Mouse (Mus musculus): ENCODE measurements around the gene Cx3cr1. TPM values are rescaled to one million over a fixed set of nuclear protein-coding genes. Genes with fewer than 3 reads are reported as not detected.

Gene Cx3cr1
- polyA plus RNA-seq, 1 experiment: 9.0 TPM

DNA sequence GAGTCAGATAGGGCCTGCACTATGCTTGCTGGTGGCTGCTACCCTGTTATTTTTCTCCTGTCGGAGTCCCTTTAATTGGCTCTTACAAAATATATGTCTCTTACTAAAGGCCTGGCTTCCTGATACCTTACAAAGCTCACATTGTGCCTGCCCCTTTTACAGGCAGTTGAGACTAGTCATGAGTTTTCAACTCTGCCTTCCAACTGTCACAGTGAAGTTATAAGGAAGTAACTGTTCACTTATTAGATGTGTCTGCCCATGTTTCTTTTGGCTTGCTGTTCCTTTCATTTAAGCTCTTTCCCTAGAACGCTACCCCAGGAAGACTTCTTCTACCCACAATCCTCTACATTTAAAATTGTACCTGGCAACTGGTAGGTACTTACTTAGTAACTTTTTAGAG, 170.2 kb downstream of the Cx3cr1 start:
- WGBS: 91% methylated on average over 2 of the region's 2 CpGs
- H3K27me3 ChIP-seq (ENCODE audit: control insufficient read depth, insufficient read depth, low read length): no peaks in the 10 kb centered on the region
- TF ChIP-seq POLR2A (IDR thresholded peaks at IDR 0.05; ENCODE audit: borderline replicate concordance, insufficient read depth, low read length) (no peak), CTCF (IDR thresholded peaks at IDR 0.05; ENCODE audit: borderline replicate concordance, insufficient read depth, low read depth, low read length) (no peak)
- no peak overlapping the region for H3K27ac ChIP-seq (ENCODE audit: insufficient read depth, low read length)
- H3K4me1 ChIP-seq (ENCODE audit: control insufficient read depth, insufficient read depth, low read length): peaks cover 12% of the 10 kb centered on the region
- H3K4me3 ChIP-seq (replicated peaks; ENCODE audit: insufficient read depth, low read depth, low read length): no peak overlapping the region
- no peak for DNase-seq

DNA sequence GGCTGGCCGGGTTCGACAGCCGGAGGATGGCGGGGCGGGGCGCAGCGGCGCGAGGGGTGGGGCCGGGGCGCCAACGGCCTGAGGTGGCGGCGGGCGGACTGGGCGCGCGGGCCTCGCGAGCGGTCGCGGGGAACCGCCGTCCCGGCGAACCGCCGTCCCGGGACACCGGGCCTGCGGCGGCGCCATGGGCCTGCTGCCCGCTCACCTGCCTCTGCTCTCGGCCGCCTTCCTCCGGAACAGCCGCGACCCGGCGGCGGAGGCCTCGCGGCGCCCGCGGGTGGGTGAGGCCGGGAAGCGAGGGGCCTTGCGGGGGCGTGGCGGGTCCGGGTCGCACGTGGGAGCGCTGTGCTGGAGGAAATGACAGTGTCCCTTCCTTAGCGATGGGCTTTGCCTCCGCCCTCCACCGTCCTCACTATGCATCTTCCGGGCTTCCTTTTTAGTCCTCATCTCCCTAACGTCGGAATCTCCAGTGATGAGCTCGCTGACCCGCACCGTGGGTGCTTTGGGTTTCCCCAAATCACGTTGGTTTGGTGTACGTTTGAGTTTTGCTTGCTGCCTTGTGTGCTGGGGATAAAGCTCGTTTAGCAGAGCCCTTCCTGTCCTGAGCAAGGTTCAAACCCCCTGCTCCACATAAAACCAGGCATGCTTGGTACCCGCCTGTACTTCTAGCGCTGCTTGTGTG, 174.5 kb downstream of the Cx3cr1 start:
- H3K27ac ChIP-seq (ENCODE audit: insufficient read depth, low read length): no peak overlapping the region
- DNase-seq: no peak
- TF ChIP-seq CTCF (IDR thresholded peaks at IDR 0.05; ENCODE audit: borderline replicate concordance, insufficient read depth, low read depth, low read length) (no peak), POLR2A (IDR thresholded peaks at IDR 0.05; ENCODE audit: borderline replicate concordance, insufficient read depth, low read length) (no peak)
- H3K4me3 ChIP-seq (replicated peaks; ENCODE audit: insufficient read depth, low read depth, low read length): peak overlapping the region; percentile 98
- H3K4me1 ChIP-seq (ENCODE audit: control insufficient read depth, insufficient read depth, low read length): peaks cover 5% of the 10 kb centered on the region
- 1% methylated on average over 70 of the region's 71 CpGs for WGBS
- H3K27me3 ChIP-seq (ENCODE audit: control insufficient read depth, insufficient read depth, low read length): no peaks in the 10 kb centered on the region

DNA sequence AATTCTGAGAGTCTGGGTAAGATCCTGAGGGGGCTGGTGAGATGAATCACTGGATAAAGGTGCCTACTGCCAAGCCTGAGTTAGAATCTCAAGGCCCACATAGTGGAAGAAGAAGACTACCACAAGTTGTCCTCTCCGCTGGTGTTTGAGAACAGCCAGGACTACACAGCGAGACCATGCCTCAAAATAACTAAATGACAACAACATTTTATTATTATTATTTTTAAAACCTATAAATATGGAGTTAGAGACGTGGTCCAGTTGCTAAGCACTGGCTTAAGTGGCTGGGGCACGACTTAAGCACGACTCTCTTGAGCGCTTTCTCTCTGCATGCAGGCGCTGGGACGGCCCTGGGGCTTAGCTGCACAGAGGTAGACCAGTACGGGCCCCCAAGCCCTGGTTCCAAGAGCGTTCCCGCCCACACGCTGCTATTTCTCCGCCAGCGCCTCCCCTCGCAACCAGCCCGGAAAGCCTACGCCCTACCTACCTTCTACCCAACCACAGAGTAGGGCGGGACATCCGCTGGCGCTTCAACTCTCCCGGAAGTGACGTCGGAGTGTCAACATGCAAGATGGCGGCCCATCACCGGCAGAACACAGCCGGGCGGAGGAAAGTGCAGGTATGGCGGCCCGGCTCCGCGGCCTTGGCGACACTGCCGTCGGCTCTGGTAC, 175.2 kb downstream of the Cx3cr1 start, which contains the start of gene Wdr48:
Wdr48 (plus strand) TSS at position 540 of the 671 bp plus-strand sequence.
- Histone ChIP-seq H3K4me1 (ENCODE audit: control insufficient read depth, insufficient read depth, low read length) (peaks cover 5% of the 10 kb centered on the region), H3K4me3 (replicated peaks; ENCODE audit: insufficient read depth, low read depth, low read length) (peak within 1 kb of the TSS; percentile 98), H3K27ac (ENCODE audit: insufficient read depth, low read length) (peak within 1 kb of the TSS; percentile 87), H3K27me3 (ENCODE audit: control insufficient read depth, insufficient read depth, low read length) (no peaks in the 10 kb centered on the region)
- DNase-seq: peak; percentile 97 to 98
- 5% methylated on average over 34 of the region's 34 CpGs for WGBS
- TF ChIP-seq CTCF (IDR thresholded peaks at IDR 0.05; ENCODE audit: borderline replicate concordance, insufficient read depth, low read depth, low read length) (no peak), POLR2A (IDR thresholded peaks at IDR 0.05; ENCODE audit: borderline replicate concordance, insufficient read depth, low read length) (peak; percentile 77; the same call in 1 of the 2 replicates)

DNA sequence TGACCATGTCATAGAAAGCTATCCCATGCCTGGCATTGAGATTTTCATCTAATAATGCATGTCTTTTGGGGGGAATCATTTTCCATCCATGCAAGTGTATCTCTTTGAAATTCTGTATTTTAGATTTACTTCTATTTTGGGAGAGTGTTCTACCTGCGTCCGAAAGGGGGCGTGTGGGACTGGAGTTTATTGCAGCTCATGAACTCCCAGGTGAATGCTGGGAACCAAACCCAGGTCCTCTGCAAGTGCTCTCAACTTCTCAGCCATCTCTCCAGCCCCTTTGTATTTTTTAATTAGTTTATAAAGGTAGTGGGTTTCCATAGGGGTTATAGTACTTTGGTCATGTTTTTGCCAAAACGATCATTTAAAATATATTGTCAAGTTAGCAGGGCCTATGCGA, 175.8 kb downstream of the Cx3cr1 start:
- H3K27me3 ChIP-seq (ENCODE audit: control insufficient read depth, insufficient read depth, low read length): no peaks in the 10 kb centered on the region
- H3K4me1 ChIP-seq (ENCODE audit: control insufficient read depth, insufficient read depth, low read length): peaks cover 5% of the 10 kb centered on the region
- no peak overlapping the region for H3K27ac ChIP-seq (ENCODE audit: insufficient read depth, low read length)
- TF ChIP-seq POLR2A (IDR thresholded peaks at IDR 0.05; ENCODE audit: borderline replicate concordance, insufficient read depth, low read length): no peak
- TF ChIP-seq CTCF (IDR thresholded peaks at IDR 0.05; ENCODE audit: borderline replicate concordance, insufficient read depth, low read depth, low read length): no peak
- 91% methylated on average over 5 of the region's 5 CpGs for WGBS
- H3K4me3 ChIP-seq (replicated peaks; ENCODE audit: insufficient read depth, low read depth, low read length): no peak overlapping the region
- DNase-seq: no peak

DNA sequence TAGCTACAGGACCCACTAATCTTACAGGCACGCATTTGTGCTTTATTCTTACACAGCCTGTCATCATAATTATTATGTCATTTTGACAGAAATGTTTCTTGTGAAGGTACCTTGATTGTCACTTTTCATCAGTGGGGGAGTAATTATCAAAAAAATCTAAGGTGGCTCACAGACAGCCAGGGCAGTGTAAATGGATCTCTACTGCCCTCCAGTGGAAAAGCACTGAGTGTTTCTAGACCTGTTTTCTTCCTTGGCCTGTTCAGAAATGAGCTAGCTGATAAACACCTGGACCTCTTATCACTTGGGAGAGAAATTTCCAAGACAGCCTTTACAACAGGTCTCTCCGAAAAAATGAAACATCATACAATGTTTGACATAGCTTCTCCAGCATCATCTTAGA, 179.0 kb downstream of the Cx3cr1 start:
- Histone ChIP-seq H3K27ac (ENCODE audit: insufficient read depth, low read length) (no peak overlapping the region), H3K4me3 (replicated peaks; ENCODE audit: insufficient read depth, low read depth, low read length) (no peak overlapping the region), H3K4me1 (ENCODE audit: control insufficient read depth, insufficient read depth, low read length) (no peaks in the 10 kb centered on the region; the same call in 1 of the 2 replicates), H3K27me3 (ENCODE audit: control insufficient read depth, insufficient read depth, low read length) (no peaks in the 10 kb centered on the region)
- WGBS: 48% methylated on average over 2 of the region's 2 CpGs
- peak in 1 of 2 experiments; percentile 23 for DNase-seq
- TF ChIP-seq CTCF (IDR thresholded peaks at IDR 0.05; ENCODE audit: borderline replicate concordance, insufficient read depth, low read depth, low read length) (peak; percentile 51; the same call in 1 of the 2 replicates), POLR2A (IDR thresholded peaks at IDR 0.05; ENCODE audit: borderline replicate concordance, insufficient read depth, low read length) (no peak)

DNA sequence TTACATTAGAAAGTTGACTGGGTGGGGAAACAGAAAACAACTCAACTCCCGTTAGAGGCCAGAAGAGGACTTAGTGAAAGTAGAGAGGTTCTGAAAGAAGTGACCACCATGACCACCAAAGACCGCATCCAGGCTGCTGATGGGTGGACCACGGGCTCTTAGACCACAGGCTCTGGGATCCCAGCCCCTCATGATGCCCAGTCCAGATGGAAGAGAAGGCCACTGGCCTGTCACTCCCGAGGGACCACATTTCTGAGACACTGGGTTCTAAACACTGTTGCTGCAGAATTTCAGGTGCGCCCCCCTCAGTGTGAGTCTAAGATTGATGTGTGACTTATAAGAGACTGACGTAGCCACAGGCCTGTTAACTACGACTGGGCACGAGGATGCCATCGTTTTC, 180.2 kb downstream of the Cx3cr1 start:
- Histone ChIP-seq H3K4me1 (ENCODE audit: control insufficient read depth, insufficient read depth, low read length) (no peaks in the 10 kb centered on the region), H3K27ac (ENCODE audit: insufficient read depth, low read length) (no peak overlapping the region), H3K27me3 (ENCODE audit: control insufficient read depth, insufficient read depth, low read length) (no peaks in the 10 kb centered on the region), H3K4me3 (replicated peaks; ENCODE audit: insufficient read depth, low read depth, low read length) (no peak overlapping the region)
- TF ChIP-seq POLR2A (IDR thresholded peaks at IDR 0.05; ENCODE audit: borderline replicate concordance, insufficient read depth, low read length) (no peak), CTCF (IDR thresholded peaks at IDR 0.05; ENCODE audit: borderline replicate concordance, insufficient read depth, low read depth, low read length) (no peak)
- no peak for DNase-seq
- WGBS: 76% methylated on average over 9 of the region's 9 CpGs

DNA sequence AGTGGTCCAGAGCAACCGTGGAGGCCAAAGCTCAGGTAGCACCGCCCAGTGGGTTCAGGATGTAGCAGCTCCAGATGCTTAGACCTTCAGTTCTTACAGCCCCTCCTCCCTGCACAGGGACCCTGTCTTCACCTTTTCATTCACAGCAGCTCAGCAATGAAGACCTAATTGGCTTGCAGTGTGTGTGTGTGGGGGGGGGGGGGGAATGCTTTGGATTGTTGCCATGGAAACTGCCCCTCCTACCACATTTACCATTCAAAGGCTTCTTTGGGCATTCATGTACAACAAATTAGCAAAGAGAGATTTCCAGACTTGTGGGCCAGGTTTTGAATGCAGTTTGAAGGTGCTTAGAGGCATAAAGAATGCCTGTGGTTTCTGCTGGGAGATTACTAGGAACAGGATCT, 180.8 kb downstream of the Cx3cr1 start:
- WGBS: 27% methylated on average over 2 of the region's 2 CpGs
- H3K4me1 ChIP-seq (ENCODE audit: control insufficient read depth, insufficient read depth, low read length): no peaks in the 10 kb centered on the region
- no peak overlapping the region for H3K4me3 ChIP-seq (replicated peaks; ENCODE audit: insufficient read depth, low read depth, low read length)
- no peak overlapping the region for H3K27ac ChIP-seq (ENCODE audit: insufficient read depth, low read length)
- H3K27me3 ChIP-seq (ENCODE audit: control insufficient read depth, insufficient read depth, low read length): no peaks in the 10 kb centered on the region
- no peak for DNase-seq
- TF ChIP-seq CTCF (IDR thresholded peaks at IDR 0.05; ENCODE audit: borderline replicate concordance, insufficient read depth, low read depth, low read length) (no peak), POLR2A (IDR thresholded peaks at IDR 0.05; ENCODE audit: borderline replicate concordance, insufficient read depth, low read length) (no peak)
